12 mouse cellular contexts compared by ENCODE assay signal in genomic region chr6:61136436-61136835, GRCm38 (mm10).
"Had no signal": no experiment of that assay in that cellular context is flagged by ENCODE, and none has a peak within 500 bp of the region (broad histone marks: within the 10 kb centered on the region; RNA-seq: fewer than 3 reads in every experiment).

No protein-coding gene starts in this region.

- DNase-seq: retina, postnatal 1 day; right cerebral cortex, adult 18-20 months; right cerebral cortex, postnatal 14 days; right cerebral cortex, postnatal 25 days; right cerebral cortex, postnatal 4 days; spleen, adult 18-20 months; thymus, adult 18-20 months; thymus, adult 2 months; thymus, postnatal 14 days; thymus, postnatal 25 days; thymus, postnatal 36 days; thymus, postnatal 4 days had no signal
